Mouse (Mus musculus): Measurements from ENCODE around the gene Ascl4. TPM values are rescaled to one million over a fixed set of nuclear protein-coding genes. Genes with fewer than 3 reads are reported as not detected.

The Ascl4 gene
- polyA plus RNA-seq, 1 experiment from 2014 or later: 0.24 TPM

DNA sequence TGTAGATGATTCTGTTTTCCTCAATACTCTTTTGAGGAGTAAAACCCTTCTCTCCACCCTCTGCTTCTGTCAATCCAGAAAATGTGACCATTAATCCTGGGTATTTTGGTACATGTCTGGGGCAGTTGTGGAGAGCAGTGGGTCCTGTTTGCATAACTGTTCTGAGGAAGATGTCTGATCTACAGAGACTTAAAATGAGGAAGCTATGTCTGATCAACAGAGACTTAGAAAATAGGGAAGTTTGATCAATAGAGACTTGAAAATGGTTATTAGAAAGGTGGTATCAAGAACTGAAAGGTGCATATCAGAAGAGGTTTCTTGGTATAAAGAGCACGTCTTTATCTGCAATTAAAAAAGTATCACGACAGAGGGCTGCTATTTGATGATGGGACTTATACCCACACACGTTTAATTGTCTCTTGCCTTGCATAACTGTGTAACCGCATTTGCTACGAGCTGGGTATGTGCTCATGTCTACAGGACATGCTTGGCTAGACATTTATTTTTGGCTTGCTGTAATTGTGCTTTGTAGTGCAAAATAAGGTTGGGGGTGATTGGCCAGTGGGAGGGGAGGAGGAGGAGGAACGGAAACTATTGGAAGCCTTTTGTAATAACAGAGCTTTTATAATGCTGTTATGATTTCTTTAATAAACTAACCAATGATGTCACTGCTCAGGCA is 24.4 kb downstream of the Ascl4 start:
- in situ Hi-C loops (cut with MboI; ENCODE audit: low pct_unique_long_range_greater_than_20kb): no loop called here
- POLR2A ChIA-PET: interaction anchor here (1.2 kb wide), 1 partner anchor 35 kb away, joined by 3 read pairs; the partner anchor contains the start of gene Prdm4
- no peak for DNase-seq (ENCODE audit: low read depth, low spot score)
- no peaks in the 10 kb centered on the region for H3K27me3 ChIP-seq
- CTCF ChIA-PET: interaction anchor here (1.1 to 1.7 kb wide), 2 partner anchors 23 to 69 kb away, joined by 3 to 4 read pairs; no protein-coding TSS in a partner anchor
- no peak for TF ChIP-seq CTCF (IDR thresholded peaks at IDR 0.05)
- ATAC-seq: no peak

DNA sequence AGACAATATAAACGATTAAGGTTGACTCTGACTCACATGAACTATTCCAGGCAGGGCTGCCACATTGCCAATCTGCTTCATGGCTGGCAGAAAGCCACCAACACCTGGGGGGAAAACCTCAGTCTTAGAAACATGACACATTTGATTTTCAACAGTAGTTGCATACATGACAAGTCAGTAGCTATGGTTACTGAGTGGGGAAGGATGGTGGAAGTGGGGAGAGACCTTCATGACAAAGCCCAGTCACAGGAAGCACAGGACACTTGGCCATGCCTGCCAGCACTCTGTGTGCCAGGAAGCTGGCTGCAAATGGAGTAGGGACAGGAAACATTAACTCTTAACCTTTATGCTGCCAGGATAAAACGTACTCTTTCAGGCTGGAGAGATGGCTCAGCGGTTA is 25.9 kb downstream of the Ascl4 start:
- in situ Hi-C loops (cut with MboI; ENCODE audit: low pct_unique_long_range_greater_than_20kb): no loop called here
- ChIA-PET CTCF (interaction anchor here (1.1 to 1.6 kb wide), 4 partner anchors 9 to 68 kb away, joined by 3 to 9 read pairs (median 6); partner anchors contain the start of genes Ascl4 and Fbxo7), POLR2A (no interaction called here)
- ATAC-seq (peak; percentile 36), DNase-seq (ENCODE audit: low read depth, low spot score) (no peak)
- no peak for TF ChIP-seq CTCF (IDR thresholded peaks at IDR 0.05)
- H3K27me3 ChIP-seq: no peaks in the 10 kb centered on the region

DNA sequence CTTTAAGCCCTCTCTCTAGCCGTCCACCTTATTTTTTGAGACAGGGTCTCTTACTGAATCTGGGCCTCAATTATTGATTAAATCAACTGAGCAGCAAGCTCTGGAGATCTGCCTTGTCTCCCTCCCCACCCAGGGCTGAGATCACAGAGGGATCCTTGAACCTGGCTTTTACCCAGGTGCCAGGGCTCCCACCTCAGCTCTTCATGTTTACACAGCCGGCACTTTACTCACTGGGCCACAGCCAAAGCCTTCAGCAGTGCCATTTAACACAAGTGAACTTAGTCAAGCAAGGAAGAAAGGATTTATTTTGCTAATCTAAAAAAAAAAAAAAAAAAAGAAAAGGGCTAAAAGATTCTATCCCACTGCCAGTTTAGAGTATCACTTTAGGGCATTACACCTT is 26.9 kb downstream of the Ascl4 start:
- no peak for TF ChIP-seq CTCF (IDR thresholded peaks at IDR 0.05)
- POLR2A ChIA-PET: interaction anchor here (0.7 to 1.2 kb wide), 2 partner anchors 111 to 565 kb away, joined by 7 to 9 read pairs; no protein-coding TSS in a partner anchor
- H3K27me3 ChIP-seq: no peaks in the 10 kb centered on the region
- ATAC-seq: no peak
- CTCF ChIA-PET: interaction anchor here (1.1 to 1.6 kb wide), 4 partner anchors 10 to 43 kb away, joined by 3 to 7 read pairs (median 4); no protein-coding TSS in a partner anchor
- in situ Hi-C loops (cut with MboI; ENCODE audit: low pct_unique_long_range_greater_than_20kb): no loop called here
- DNase-seq (ENCODE audit: low read depth, low spot score): no peak

DNA sequence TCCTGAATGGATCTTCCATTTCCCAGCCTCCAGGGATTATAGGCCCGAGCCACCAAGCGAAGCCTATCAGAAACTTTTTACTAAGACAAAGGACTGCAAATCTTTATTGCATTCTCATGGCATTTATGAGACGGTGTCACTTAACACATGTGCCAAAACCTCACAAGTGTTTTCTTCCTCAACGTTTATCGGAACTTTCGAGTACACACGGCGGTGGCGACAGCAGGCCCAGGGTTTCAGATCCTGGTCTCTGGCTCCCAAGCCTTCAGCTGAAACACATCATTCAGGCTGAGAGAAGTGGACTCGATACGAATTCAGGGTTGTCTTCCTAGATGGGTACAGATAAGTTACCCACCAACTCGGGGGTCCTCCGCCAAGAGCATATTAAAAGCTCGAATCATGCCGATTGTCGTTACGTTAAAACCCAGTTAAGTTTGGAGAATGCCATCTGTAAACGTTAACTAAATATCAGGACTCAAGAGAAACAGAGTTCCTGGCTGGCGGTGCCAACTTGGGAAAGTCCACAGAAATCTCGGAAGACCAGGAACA is 29.5 kb downstream of the Ascl4 start:
- in situ Hi-C loops (cut with MboI; ENCODE audit: low pct_unique_long_range_greater_than_20kb): no loop called here
- ATAC-seq: no peak
- no peak for DNase-seq (ENCODE audit: low read depth, low spot score)
- POLR2A ChIA-PET: no interaction called here
- H3K27me3 ChIP-seq: peaks cover 2% of the 10 kb centered on the region
- CTCF ChIA-PET: interaction anchor here (1.2 to 3.0 kb wide), 3 partner anchors 12 to 65 kb away, joined by 3 to 10 read pairs (median 5); partner anchors contain the start of gene Fbxo7
- no peak for TF ChIP-seq CTCF (IDR thresholded peaks at IDR 0.05)

DNA sequence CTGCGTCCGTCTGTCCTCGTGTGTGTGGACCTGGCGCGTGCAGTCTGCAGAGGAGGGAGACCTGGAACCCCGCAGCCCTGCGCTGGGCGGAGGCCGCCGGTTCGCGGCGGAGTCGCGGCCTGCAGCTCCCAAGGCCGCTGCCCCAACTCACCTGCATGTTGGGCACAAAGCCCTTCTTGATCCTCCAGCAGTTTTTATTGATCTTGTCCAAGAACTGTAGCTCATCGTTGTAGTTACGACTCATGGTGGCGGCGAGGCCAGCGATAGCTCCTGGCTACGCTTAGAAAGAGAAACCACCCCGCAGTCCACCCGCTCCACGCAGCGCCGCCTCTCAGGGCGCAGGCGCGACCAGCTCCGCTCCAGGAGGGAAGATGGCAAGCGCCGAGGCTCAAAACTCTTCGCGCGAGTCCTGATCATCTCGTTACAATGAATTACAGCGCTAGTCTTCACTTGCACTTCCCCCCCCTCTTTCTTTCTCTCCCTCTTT is 30.0 kb downstream of the Ascl4 start, which contains the start of gene Rtcb:
Gene Rtcb (minus strand): TSS at position 360 of the 487 bp plus-strand sequence.
- H3K27me3 ChIP-seq: peaks cover 4% of the 10 kb centered on the region
- ATAC-seq (peak; percentile 82), DNase-seq (ENCODE audit: low read depth, low spot score) (peak; percentile 68)
- ChIA-PET POLR2A (no interaction called here), CTCF (interaction anchor here (1.2 to 3.0 kb wide), 3 partner anchors 11 to 64 kb away, joined by 3 to 10 read pairs (median 5); partner anchors contain the start of gene Fbxo7)
- no peak for TF ChIP-seq CTCF (IDR thresholded peaks at IDR 0.05)
- in situ Hi-C loops (cut with MboI; ENCODE audit: low pct_unique_long_range_greater_than_20kb): no loop called here

DNA sequence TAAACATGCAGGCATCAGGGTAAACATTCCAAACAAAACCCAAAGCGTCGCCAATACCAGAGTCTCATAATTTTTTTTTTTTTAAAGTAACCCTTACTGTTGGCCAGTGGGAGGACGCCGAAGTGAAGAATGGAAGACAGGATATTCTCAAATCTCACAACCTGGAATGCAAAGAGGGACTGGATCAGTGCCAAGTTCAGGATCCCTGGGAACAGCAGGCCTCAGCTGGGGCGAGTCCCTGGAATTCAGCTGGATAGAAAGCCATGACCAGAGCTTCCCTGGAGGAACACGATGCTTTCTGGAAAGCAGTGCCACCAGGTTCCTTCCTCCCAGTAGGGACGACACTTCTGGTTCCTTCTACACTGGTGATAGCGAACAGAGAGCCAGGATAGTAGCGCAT is 35.4 kb downstream of the Ascl4 start:
- ATAC-seq (no peak), DNase-seq (ENCODE audit: low read depth, low spot score) (no peak)
- in situ Hi-C loops (cut with MboI; ENCODE audit: low pct_unique_long_range_greater_than_20kb): loop anchor here (10.0 kb wide), 1 partner anchor 342 kb away; the partner anchor contains the start of gene Timp3
- CTCF ChIA-PET: interaction anchor here (1.2 kb wide), 1 partner anchor 46 kb away, joined by 3 read pairs; no protein-coding TSS in a partner anchor
- peaks cover 4% of the 10 kb centered on the region for H3K27me3 ChIP-seq
- POLR2A ChIA-PET: no interaction called here
- no peak for TF ChIP-seq CTCF (IDR thresholded peaks at IDR 0.05)

DNA sequence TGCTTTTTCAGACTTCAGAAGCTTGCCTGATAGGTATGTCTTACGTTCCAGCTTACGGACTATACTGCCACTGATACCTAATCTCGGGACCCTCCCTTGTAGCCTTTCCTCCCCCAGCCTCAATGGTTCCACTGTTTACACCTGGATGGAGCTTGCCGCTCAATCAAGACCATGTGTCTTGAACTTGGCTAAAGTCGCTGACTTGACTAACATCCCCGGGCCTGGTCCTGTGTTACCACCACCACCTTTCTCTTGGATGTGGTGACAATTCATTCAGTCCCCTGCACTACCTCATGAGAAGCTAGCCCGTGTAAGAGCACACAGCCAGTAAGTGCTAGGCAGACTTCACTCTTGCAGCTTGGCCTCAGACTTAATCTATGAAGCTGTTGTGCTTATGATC is 36.8 kb downstream of the Ascl4 start:
- ATAC-seq: no peak
- in situ Hi-C loops (cut with MboI; ENCODE audit: low pct_unique_long_range_greater_than_20kb): loop anchor here (10.0 kb wide), 1 partner anchor 340 kb away; the partner anchor contains the start of gene Timp3
- POLR2A ChIA-PET: no interaction called here
- CTCF ChIA-PET: interaction anchor here (1.4 kb wide), 1 partner anchor 57 kb away, joined by 4 read pairs; the partner anchor contains the start of gene Fbxo7
- H3K27me3 ChIP-seq: peaks cover 4% of the 10 kb centered on the region
- DNase-seq (ENCODE audit: low read depth, low spot score): no peak
- no peak for TF ChIP-seq CTCF (IDR thresholded peaks at IDR 0.05)

DNA sequence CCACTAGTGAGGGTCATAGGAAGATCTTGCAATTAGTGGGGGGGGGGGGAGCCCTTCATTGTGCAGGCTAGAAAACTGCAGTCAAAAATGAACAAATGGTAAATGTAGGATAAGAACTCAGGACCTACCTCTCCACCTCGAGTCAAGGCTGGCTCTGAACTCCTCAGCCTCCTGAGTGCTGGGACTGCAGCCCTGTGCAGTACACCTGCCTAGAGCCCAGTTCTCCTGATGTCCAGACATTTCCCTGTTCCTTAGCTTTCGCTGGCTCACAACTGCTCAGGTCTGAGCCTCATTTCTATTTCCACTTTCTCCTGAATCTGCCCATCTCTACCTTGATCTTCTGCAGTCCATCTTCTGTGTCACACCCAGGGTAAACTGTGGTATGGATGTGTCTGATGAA is 39.0 kb downstream of the Ascl4 start:
- DNase-seq (ENCODE audit: low read depth, low spot score): no peak
- CTCF ChIA-PET: no interaction called here
- POLR2A ChIA-PET: no interaction called here
- TF ChIP-seq CTCF (IDR thresholded peaks at IDR 0.05): no peak
- no peak for ATAC-seq
- in situ Hi-C loops (cut with MboI; ENCODE audit: low pct_unique_long_range_greater_than_20kb): loop anchor here (5.0 to 10.0 kb wide), 2 partner anchors 338 to 501 kb away; partner anchors contain the start of gene Timp3
- H3K27me3 ChIP-seq: peaks cover 4% of the 10 kb centered on the region

DNA sequence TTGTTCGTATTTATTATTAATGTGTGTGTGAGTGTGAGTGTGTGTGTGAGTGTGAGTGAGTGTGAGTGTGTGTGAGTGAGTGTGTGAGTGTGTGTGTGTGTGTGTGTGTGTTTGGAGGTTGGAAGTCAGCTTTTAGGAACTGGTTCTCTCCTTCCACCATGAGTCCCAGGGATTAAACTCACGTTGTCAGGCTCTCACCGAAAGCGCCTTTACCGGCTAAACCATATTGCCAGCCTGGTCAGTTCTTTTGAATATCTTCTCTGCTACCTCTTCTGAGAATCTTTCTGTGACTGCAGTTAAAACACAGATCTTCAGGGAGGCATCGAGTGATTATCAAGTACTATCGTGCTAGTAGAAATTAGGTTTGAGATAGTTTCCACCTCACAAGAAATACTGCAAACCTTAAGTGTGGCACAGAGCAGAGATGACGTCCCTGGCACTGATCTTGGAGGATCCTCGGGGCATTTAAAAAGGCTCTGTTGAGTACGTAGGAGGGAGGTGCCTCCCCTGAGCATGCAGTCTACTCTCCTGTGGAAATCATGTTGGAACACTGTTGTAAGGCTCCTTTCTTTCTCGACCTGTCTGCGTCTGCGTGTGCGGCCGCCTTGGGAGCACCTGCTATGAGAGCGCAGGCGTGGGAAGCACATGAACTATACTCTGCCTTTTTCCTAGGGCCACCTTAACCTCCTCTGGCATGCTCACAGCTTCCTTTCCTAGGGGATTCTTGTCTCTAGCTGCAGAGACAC is 40.1 kb downstream of the Ascl4 start:
- in situ Hi-C loops (cut with MboI; ENCODE audit: low pct_unique_long_range_greater_than_20kb): loop anchor here (5.0 to 10.0 kb wide), 2 partner anchors 337 to 500 kb away; partner anchors contain the start of gene Timp3
- POLR2A ChIA-PET: no interaction called here
- ATAC-seq (no peak), DNase-seq (ENCODE audit: low read depth, low spot score) (no peak)
- no peak for TF ChIP-seq CTCF (IDR thresholded peaks at IDR 0.05)
- H3K27me3 ChIP-seq: no peaks in the 10 kb centered on the region
- CTCF ChIA-PET: interaction anchor here (0.8 to 3.2 kb wide), 7 partner anchors 9 to 511 kb away, joined by 3 to 30 read pairs (median 6); partner anchors contain the start of genes Fbxo7 and Rtcb

DNA sequence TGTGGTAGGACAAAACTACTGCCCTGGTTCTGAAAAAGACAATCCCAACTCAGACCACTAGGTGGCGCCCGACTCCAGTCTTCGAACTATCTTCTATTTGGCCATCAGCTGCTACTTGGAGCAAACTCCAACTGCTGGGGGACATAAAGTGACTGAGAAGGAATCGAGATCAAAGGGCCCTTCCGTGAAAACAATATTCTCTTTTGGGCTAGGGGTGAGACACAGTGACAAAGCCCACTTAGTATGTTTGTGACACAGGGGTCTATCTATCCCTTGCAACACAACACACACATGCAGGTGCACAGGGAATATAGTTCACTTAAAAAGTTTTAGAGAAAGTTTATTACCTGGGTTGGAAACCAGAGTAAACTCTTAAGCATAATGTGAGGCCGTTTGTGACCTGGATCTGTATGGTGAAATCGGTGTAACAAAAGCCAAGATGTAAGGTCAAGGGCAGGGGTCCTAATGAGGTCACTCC is 40.7 kb downstream of the Ascl4 start:
- ATAC-seq: no peak
- in situ Hi-C loops (cut with MboI; ENCODE audit: low pct_unique_long_range_greater_than_20kb): loop anchor here (5.0 to 10.0 kb wide), 2 partner anchors 337 to 499 kb away; partner anchors contain the start of gene Timp3
- peak; percentile 91 for TF ChIP-seq CTCF (IDR thresholded peaks at IDR 0.05)
- ChIA-PET CTCF (interaction anchor here (0.8 to 3.2 kb wide), 8 partner anchors 10 to 514 kb away, joined by 3 to 30 read pairs (median 5); partner anchors contain the start of genes Fbxo7 and Rtcb), POLR2A (no interaction called here)
- no peaks in the 10 kb centered on the region for H3K27me3 ChIP-seq
- no peak for DNase-seq (ENCODE audit: low read depth, low spot score)
